Mouse (Mus musculus) gonadal fat pad, adult 2 months (tissue): ENCODE measurements at regions not wholly inside any gene's neighbourhood (a gene's known extent, or its start where the extent isn't known, plus 50 kb on each side); places are given as distances from the start of the nearest gene placed in this dataset.

Source experiments
- DNase-seq: peaks from one replicate; pipeline ENCODE4 v3.0.0-alpha.2; 2012; ENCODE audit warnings: low read depth

DNA sequence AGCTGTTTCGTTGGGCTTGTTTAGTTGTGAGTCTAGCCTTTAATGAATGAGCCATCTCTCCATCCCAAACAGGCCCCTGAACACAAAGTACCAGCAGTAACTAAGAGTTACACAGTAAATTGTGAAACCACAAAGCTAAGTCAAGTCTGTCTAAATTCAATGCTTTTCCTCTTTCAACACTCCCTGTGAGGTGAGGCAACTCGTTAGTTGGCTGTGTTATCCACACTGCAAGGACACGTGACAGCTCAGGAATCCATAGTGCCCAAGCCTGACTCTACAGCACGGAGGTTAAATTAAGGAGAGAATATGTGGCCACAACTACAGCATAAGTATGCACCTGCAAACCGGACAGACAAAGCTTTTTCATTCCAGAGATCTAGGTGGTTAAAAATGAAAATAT, 54.9 kb upstream of the Gm45716 start:
- DNase-seq = peak; percentile 60

DNA sequence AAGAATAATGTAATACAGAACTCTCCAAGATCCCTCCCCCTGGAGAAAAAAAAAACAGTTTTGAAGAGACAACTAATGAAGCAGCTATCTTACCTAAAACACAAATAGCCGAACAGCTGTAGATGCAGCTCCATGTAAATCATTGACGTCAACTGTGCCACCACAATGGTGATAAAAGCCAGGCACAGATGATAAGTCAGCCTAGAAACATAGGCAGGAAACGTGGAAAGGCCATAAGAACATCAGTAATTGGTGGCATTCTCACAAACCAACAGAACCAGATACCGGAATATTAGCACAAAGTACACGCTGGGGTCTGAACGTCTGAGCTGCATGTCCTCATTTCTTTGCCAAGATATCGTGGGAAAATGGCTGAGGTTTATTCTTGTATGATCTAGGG, 51.2 kb upstream of the Gm45716 start:
- no peak for DNase-seq
